Mouse (Mus musculus) testis, adult 2 months (tissue): ENCODE measurements around the gene Golga4.

ENCODE experiments used
- CTCF ChIP-seq: fragments of 200-500 bp; IDR thresholded peaks from 2 replicates; pipeline ENCODE4 v1.5.1; 2012; ENCODE audit warnings: low read depth, mild to moderate bottlenecking, inconsistent platforms, low read length, moderate library complexity; ENCODE audit not compliant: control insufficient read depth, insufficient read depth, insufficient replicate concordance
- POLR2A ChIP-seq: fragments of 200-500 bp; IDR thresholded peaks from 2 replicates; pipeline ENCODE4 v1.6.1; 2012; ENCODE audit warnings: low read depth, mild to moderate bottlenecking, inconsistent platforms, low read length, moderate library complexity; ENCODE audit not compliant: control insufficient read depth

DNA sequence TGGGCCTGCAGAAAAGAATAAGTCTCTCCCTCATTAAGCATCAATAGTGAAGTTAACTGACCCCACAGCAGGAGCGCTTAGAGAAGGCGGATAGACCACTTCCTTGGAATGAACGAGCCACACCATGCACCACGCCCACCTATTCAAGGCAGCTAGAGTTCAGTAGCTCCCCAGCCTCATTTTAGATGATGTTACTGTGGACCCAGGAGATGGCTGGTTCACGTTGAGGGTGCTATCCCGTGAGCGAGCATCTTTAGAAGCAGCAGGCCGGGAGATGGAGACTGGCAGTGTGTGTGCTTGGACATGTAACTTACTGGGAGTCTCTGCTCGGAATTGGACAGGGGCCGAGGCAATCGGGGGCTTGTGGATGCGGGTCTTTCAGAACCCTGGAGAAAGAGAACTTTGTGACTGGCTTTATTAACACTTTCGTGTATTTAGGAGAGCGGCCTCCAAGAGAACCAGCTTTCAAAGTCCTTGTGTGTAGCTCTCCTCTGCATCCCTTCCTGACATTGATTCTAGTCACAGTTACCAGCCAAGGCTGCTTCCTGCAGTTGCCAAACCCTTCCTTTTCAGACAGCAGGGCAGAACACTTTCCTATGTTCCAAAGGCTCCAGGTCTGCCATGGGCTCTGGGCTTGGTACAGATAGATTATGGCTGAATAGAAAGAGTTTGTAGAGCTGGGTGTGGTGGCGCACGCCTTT lies 101.8 kb downstream of the Golga4 start:
- TF ChIP-seq POLR2A, result no peak
- TF ChIP-seq CTCF, result no peak
